Mouse (Mus musculus): Measurements from ENCODE around the gene Ccdc113.

DNA sequence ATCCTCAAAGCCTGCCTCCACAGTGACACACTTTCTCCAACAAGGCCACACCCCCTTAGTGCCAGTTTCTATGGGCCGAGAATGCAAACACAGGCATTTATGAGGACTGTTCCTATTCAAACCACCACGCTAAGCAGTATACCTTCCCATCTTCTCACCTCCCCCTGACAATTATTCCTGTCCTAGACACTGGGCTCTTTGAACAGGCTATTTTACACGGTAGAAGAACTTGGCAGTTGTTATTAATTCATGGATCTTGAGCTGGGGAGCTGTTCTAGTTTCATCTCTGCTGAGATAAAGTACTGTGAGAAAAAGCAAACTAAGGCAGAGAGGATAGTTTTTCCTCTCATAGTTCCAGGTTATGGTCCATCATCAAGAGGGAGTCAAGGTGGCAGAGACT is 9.2 kb downstream of the Ccdc113 start:
- TF ChIP-seq MAZ (IDR thresholded peaks at IDR 0.05; ENCODE audit: low read depth, low read length) (no peak), CHD2 (IDR thresholded peaks at IDR 0.05; ENCODE audit: low read length) (no peak), MEF2A (IDR thresholded peaks at IDR 0.05; ENCODE audit: extremely low read depth, insufficient replicate concordance, low read depth, low read length, poor library complexity, severe bottlenecking) (no peak), ZNF384 (IDR thresholded peaks at IDR 0.05; ENCODE audit: low read depth, low read length) (no peak), CTCF (IDR thresholded peaks at IDR 0.05 in 2 of 3, conservative IDR thresholded peaks at IDR 0.05 in 1 of 3; ENCODE audit: control insufficient read depth in 1 of 3, insufficient read depth in 1 of 3, low read depth in 2 of 3, low read length in 3 of 3, poor library complexity in 1 of 3, severe bottlenecking in 1 of 3) (no peak), POLR2A (IDR thresholded peaks at IDR 0.05; ENCODE audit: control insufficient read depth in 1 of 2, insufficient read depth in 1 of 2, low read depth in 1 of 2, low read length in 2 of 2, poor library complexity in 1 of 2) (no peak), MXI1 (IDR thresholded peaks at IDR 0.05; ENCODE audit: low read depth, low read length) (no peak), MAFK (IDR thresholded peaks at IDR 0.05; ENCODE audit: borderline replicate concordance, low read depth, low read length) (no peak), GABPA (IDR thresholded peaks at IDR 0.05; ENCODE audit: low read depth, low read length) (no peak)
